Mouse (Mus musculus) stomach, embryonic 14.5 days (tissue): Measurements from ENCODE around the gene Metrn. TPM values are rescaled to one million over a fixed set of nuclear protein-coding genes. Genes with fewer than 3 reads are reported as not detected.
"Not testable (repeated sequence)": the region's sequence is repeated elsewhere in the genome, so short reads cannot be mapped to it uniquely, and the experiment has no call there.

Experiments
- ATAC-seq: fragments of 200-750 bp; cut with Nextera tagmentation; 2 replicates; pipeline ENCODE4 v1.8.0; 2017; ENCODE audit warnings: low read depth, moderate TSS enrichment; ENCODE audit not compliant: insufficient number of reproducible peaks, insufficient read depth, low FRiP score
- H3K27ac ChIP-seq: fragments of 300-500 bp; sonication (generic); 2 replicates; pipeline ENCODE4 v1.5.1; 2014; ENCODE audit warnings: mild to moderate bottlenecking, low read length, moderate library complexity, mixed read lengths
- H3K27me3 ChIP-seq: fragments of 300-500 bp; sonication (generic); 2 replicates; pipeline ENCODE4 v1.6.1; 2014; ENCODE audit warnings: low read length, control low read depth, mixed read lengths; ENCODE audit not compliant: control insufficient read depth, insufficient read depth
- H3K36me3 ChIP-seq: fragments of 300-500 bp; sonication (generic); 2 replicates; pipeline ENCODE4 v1.6.1; 2014; ENCODE audit warnings: mild to moderate bottlenecking, control low read depth, low read length, moderate library complexity, mixed read lengths; ENCODE audit not compliant: control insufficient read depth, insufficient read depth
- H3K4me1 ChIP-seq: fragments of 300-500 bp; sonication (generic); 2 replicates; pipeline ENCODE4 v1.6.1; 2014; ENCODE audit warnings: low read length, control low read depth, mixed read lengths; ENCODE audit not compliant: control insufficient read depth, insufficient read depth
- H3K4me2 ChIP-seq: fragments of 300-500 bp; sonication (generic); replicated peaks from 2 replicates; pipeline ENCODE4 v1.6.1; 2014; ENCODE audit warnings: low read depth, low read length, control low read depth
- H3K4me3 ChIP-seq: fragments of 300-500 bp; sonication (generic); 2 replicates; pipeline ENCODE4 v1.5.1; 2014; ENCODE audit warnings: low read depth, low read length, control low read depth
- H3K9ac ChIP-seq: fragments of 300-500 bp; sonication (generic); replicated peaks from 2 replicates; pipeline ENCODE4 v1.6.1; 2014; ENCODE audit warnings: low read depth, mild to moderate bottlenecking, control low read depth, low read length, moderate library complexity, mixed read lengths
- H3K9me3 ChIP-seq: fragments of 300-500 bp; sonication (generic); 2 replicates; pipeline ENCODE4 v1.6.1; 2016; ENCODE audit warnings: low read depth, low read length, control low read depth; ENCODE audit not compliant: control insufficient read depth
- WGBS: fragments of 180-500 bp; shearing (Covaris S2); extraction: QIAGEN DNeasy Blood & Tissue Kit; methylation state at CpG from one replicate; pipeline ENCODE4 v1.1.7; 2014; 5-methylcytosine and 5-hydroxymethylcytosine counted together
- polyA plus RNA-seq: library from polyadenylated mRNA; unstranded; fragments of >200 nt; fragmentation: Nextera tagmentation; extraction: Ambion mirVana; gene quantifications from 2 replicates; pipeline ENCODE4 v1.2.1, GENCODE M21; 2014

Metrn gene
- polyA plus RNA-seq, 1 experiment from 2014 or later, result 8.7 TPM

DNA sequence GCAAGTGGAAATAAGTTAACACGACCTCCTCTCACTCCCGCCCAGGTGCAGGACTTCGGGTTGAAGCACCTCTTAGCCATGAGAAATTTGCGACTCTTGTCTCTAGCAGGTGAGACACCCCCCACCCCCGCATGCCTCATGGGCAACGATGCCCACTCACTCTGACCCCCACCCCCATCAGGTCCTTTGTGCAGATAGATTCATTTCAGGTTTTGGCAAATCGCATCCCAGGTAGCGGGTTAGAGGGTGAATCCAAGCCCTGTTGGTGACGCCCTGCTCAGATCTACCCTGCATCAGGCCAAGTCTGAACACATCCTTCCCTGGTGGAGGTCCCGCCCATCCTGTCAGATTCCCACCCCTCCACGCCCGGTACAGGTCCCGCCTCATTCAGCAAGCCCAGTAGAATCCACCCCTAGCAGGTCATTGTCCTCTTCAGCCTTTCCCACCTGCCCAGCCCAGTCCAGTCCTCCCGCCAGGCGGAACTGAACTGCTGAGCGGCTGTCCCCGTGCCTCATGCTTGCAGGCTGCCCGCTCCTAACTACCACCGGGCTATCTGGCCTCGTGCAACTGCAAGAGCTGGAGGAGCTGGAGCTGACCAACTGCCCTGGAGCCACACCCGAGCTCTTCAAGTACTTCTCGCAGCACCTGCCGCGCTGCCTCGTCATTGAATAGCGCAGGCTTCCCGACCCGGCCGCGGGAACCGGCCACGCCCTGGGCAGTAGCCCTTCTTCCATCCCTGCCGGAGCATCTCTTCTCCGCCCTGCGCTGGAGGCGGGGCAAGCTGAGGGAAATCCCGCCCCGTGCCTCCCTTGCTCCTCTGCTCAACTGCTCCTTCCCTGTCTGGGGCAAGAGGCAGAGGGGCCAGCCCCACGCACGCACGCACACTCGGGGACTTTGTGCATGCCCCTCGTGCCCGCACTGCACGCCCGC is 22.2 kb upstream of the Metrn start:
- H3K4me2 ChIP-seq, result peak overlapping the region; percentile 20; the same call in 1 of the 2 replicates
- no peaks in the 10 kb centered on the region for H3K9me3 ChIP-seq
- no peak overlapping the region for H3K9ac ChIP-seq
- H3K27me3 ChIP-seq, result peaks cover 24% of the 10 kb centered on the region
- H3K4me3 ChIP-seq, result no peak overlapping the region; the same call in 1 of the 2 replicates
- no peak overlapping the region for H3K27ac ChIP-seq
- H3K4me1 ChIP-seq, result peaks cover 5% of the 10 kb centered on the region
- ATAC-seq, result peak; percentile 20; the same call in 1 of the 2 replicates
- WGBS, result 6% methylated on average over 46 of the region's 46 CpGs
- no peaks in the 10 kb centered on the region for H3K36me3 ChIP-seq

DNA sequence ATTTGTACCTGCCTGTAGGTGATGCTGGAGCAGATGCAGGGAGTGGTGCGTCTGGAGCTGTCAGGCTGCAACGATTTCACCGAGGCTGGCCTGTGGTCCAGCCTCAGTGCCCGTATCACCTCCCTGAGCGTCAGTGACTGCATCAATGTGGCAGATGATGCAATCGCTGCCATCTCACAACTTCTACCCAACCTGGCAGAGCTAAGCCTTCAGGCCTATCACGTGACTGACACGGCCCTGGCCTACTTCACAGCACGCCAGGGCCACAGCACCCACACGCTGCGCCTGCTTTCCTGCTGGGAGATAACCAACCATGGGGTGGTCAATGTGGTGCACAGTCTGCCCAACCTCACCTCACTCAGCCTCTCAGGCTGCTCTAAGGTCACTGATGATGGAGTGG is 20.7 kb upstream of the Metrn start:
- Histone ChIP-seq H3K27ac (no peak overlapping the region), H3K4me3 (no peak overlapping the region), H3K4me2 (no peak overlapping the region), H3K9me3 (no peaks in the 10 kb centered on the region), H3K36me3 (no peaks in the 10 kb centered on the region), H3K9ac (no peak overlapping the region), H3K27me3 (peaks cover 24% of the 10 kb centered on the region), H3K4me1 (no peaks in the 10 kb centered on the region)
- no peak for ATAC-seq
- 84% methylated on average over 11 of the region's 11 CpGs for WGBS

DNA sequence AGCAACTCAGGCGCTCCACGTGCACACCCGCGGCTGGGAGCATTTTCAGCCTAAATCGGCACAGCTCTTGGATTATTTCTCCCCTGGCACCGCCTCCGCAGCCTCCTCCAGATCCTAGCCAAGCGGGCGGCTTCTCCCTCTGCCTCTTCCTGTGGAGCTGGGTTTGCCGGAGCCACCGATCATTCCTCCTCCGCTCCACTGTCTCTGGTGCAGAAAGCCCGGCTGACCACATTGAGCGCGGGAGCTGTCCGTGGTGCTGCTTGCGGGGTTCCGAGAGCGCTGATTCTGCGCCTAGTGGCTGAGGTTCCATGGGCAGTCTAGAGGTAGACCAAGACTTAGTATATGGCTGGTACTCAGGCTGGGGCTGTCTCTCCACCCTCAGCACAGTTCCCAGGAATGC is 16.5 kb upstream of the Metrn start:
- Histone ChIP-seq H3K27me3 (peaks cover 9% of the 10 kb centered on the region; the same call in 1 of the 2 replicates), H3K36me3 (no peaks in the 10 kb centered on the region), H3K9ac (no peak overlapping the region), H3K4me1 (no peaks in the 10 kb centered on the region), H3K9me3 (no peaks in the 10 kb centered on the region), H3K27ac (no peak overlapping the region), H3K4me2 (no peak overlapping the region), H3K4me3 (no peak overlapping the region)
- WGBS, result 3% methylated on average over 20 of the region's 20 CpGs
- no peak for ATAC-seq

DNA sequence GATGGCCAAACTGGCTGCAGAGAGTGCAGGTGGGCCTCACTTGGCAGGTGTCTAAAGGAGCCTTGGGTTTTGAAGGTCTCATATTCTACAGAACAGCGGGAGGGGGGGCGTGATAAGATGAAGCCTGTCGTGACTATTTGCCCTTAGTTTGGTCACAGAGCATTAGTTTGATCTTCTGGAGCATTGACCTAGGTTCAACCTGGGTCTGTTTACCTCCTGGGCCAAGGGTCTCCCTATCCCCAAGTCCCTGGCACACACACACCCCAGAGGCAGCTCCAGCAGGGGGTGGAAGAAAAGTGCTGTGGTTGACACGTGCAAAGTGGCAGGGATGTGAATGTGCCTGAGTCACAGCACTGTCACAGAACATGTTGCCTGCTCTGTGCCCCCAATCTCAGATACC is 14.0 kb upstream of the Metrn start:
- Histone ChIP-seq H3K4me3 (no peak overlapping the region), H3K36me3 (no peaks in the 10 kb centered on the region), H3K9me3 (no peaks in the 10 kb centered on the region), H3K4me1 (no peaks in the 10 kb centered on the region), H3K27me3 (peaks cover 6% of the 10 kb centered on the region; the same call in 1 of the 2 replicates), H3K4me2 (no peak overlapping the region), H3K9ac (no peak overlapping the region), H3K27ac (no peak overlapping the region)
- no peak for ATAC-seq
- WGBS, result 62% methylated on average over 4 of the region's 4 CpGs

DNA sequence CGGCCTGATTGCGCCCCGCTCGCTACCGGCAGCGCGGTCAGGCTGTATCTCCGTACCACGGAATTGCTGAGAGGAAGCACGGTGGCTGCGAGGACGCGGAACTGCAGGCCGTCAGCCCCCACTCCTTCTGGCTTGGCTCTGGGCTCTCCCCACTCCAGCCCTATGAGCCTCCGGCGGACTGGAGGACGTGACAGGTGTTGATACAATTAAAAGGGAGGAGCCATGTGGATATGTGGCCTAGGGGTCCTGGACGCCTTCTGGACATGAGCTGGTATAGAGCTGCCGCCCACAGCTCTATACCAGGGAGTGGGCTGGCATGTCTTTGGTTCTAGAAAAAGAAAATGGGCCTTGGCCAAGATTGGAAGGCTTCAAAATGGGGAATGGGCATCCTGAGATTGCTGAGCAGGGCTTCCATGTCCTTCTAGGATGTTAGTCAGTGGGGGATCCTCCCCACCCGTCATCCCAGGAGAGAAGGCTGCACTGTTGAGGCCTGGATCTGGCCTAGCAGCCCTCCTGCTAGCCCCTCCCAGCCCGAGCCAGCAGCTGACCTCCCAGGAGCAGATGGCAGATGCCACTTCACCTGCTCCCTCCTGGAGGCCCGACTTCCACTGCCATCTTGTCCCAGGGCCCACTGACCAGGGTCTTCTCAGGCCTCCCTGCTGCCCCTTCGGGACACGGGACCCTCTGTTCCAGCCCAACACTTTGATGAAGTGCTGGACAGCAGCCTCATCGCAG is 12.8 kb upstream of the Metrn start:
- Histone ChIP-seq H3K4me1 (no peaks in the 10 kb centered on the region), H3K27me3 (peaks cover 6% of the 10 kb centered on the region; the same call in 1 of the 2 replicates), H3K9me3 (no peaks in the 10 kb centered on the region), H3K9ac (peak overlapping the region; percentile 23), H3K27ac (no peak overlapping the region; the same call in 1 of the 2 replicates), H3K4me2 (peak overlapping the region; percentile 98), H3K36me3 (no peaks in the 10 kb centered on the region), H3K4me3 (peak overlapping the region; percentile 70)
- 8% methylated on average over 25 of the region's 25 CpGs for WGBS
- no peak for ATAC-seq

DNA sequence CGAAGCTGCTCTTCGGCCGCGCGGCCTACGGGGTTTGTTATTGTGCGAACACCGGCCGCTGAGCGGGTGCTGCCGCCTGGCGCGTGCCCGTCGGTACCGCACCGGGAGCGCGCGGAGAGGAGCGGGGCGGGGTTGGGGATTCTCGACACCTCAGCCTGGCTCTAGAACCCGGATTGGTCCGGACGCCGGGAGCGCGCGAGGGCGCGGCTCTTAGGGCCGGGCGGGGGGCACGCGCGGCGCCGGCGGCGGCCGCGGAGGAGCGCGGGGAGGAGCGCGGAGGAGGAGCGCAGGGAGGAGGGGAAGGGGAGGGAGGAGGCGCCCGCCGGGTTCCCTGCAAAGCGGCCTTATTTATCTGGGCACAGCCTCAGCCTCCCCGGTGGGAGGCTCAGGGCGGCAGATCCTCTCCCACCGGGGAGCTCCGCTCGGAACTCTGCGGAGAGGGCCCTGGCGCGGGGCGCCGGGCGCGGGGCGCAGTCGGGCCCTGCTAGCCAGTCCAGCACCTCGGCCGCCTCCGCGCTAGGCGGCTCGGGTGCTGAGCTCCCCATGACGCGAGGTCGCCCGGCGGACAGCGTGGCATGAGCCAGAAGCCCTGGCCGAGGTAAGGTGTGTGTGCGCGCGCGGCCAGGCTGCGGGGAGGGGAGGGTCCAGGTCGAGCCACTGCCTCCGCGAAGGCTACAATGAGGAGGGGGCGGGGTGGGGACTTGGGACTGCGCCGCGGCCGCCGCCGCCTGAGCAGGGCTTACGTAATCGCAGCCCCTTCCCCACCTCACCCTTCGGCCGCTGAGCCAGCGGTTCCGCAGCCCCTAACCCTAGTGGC is 12.1 kb upstream of the Metrn start, which contains the start of gene Fbxl16:
Gene Fbxl16, plus strand, starts transcription at position 297 of the 817 bp plus-strand sequence.
- peaks cover 6% of the 10 kb centered on the region; the same call in 1 of the 2 replicates for H3K27me3 ChIP-seq
- no peaks in the 10 kb centered on the region for H3K9me3 ChIP-seq
- peak within 1 kb of the TSS; percentile 25 for H3K9ac ChIP-seq
- peak within 1 kb of the TSS; percentile 70 for H3K4me3 ChIP-seq
- peak within 1 kb of the TSS; percentile 66; the same call in 1 of the 2 replicates for H3K27ac ChIP-seq
- WGBS, result under 1% methylated on average over 61 of the region's 100 CpGs
- H3K4me2 ChIP-seq, result peak within 1 kb of the TSS; percentile 98
- H3K4me1 ChIP-seq, result no peaks in the 10 kb centered on the region
- no peaks in the 10 kb centered on the region for H3K36me3 ChIP-seq
- peak; percentile 77 for ATAC-seq

DNA sequence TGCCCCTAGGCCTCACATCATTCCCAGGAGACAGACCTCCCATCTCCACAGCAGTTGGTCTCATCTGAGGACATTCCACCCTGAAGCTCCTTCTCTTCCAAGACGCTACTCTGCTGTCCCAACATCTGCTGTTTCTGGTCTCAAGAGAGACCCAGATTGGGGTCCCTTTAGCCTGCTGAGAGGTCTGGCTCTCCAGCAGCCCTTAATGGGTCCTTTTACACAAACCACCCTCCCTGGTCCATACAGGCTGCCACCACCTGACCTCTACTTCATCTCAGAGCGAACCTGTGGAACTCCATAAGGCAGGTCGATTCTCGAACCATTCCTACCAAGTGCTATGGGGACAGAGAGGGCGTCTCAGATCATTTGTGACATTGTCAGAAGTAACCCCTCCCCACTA is 11.1 kb upstream of the Metrn start:
- no peak overlapping the region for H3K9ac ChIP-seq
- no peaks in the 10 kb centered on the region for H3K4me1 ChIP-seq
- no peaks in the 10 kb centered on the region for H3K9me3 ChIP-seq
- H3K4me3 ChIP-seq, result peak overlapping the region; percentile 70; the same call in 1 of the 2 replicates
- ATAC-seq, result no peak
- H3K27ac ChIP-seq, result no peak overlapping the region
- no peak overlapping the region for H3K4me2 ChIP-seq
- 39% methylated on average over 5 of the region's 5 CpGs for WGBS
- H3K27me3 ChIP-seq, result peaks cover 6% of the 10 kb centered on the region; the same call in 1 of the 2 replicates
- H3K36me3 ChIP-seq, result no peaks in the 10 kb centered on the region

DNA sequence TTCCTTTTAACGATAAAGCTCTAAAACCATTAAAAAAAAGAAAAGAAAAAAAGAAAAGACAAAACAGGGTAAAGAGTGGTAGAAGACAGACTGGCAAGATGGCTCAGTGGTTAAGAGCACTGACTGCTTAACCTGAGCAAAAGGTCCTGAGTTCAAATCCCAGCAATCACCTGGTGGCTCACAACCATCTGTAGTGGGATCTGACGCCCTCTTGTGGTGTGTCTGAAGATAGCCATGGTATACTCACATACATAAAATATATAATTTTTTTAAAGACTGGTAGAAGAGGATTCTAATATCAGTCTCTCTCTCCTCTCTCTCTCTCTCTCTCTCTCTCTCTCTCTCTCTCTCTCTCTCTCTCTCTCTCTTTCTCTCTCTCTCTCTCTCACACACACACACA is 10.5 kb upstream of the Metrn start:
- H3K4me2 ChIP-seq, H3K4me1 ChIP-seq, H3K9me3 ChIP-seq, H3K27ac ChIP-seq, ATAC-seq, H3K9ac ChIP-seq, H3K4me3 ChIP-seq, H3K36me3 ChIP-seq, H3K27me3 ChIP-seq: not testable (repeated sequence)
- WGBS, result 48% methylated on average over 2 of the region's 2 CpGs
